In genomic region chr7:98904659-98905362, GRCm38 (mm10) we compare ENCODE assay signal across 10 mouse cellular contexts.
A peak's percentile ranks its signal among the peaks of the same experiment; 100 is the strongest.
DNase-seq lines count a peak whose midpoint lies in the region; ATAC-seq and TF ChIP-seq lines count a peak whose summit lies in the region.
"Had no signal": no experiment of that assay in that cellular context is flagged by ENCODE, and none has a peak within 500 bp of the region (broad histone marks: within the 10 kb centered on the region; RNA-seq: fewer than 3 reads in every experiment).

No protein-coding gene starts in this region.

- ATAC-seq in forebrain, postnatal 0 days: peak; percentile 40; the same call in 1 of the 2 replicates
- no peak for ATAC-seq in forebrain, embryonic 14.5 days
- no peak for ATAC-seq in midbrain, postnatal 0 days (ENCODE audit: low FRiP score)
- no peak; the same call in 1 of the 2 replicates for ATAC-seq in midbrain, embryonic 15.5 days (replicated peaks)

- no peak overlapping the region for H3K4me3 ChIP-seq in forebrain, postnatal 0 days (ENCODE audit: low read depth, low read length)
- H3K4me3 ChIP-seq in forebrain, embryonic 14.5 days (ENCODE audit: low read depth, low read length): no peak overlapping the region
- H3K4me3 ChIP-seq in midbrain, postnatal 0 days (ENCODE audit: low read depth, low read length): no peak overlapping the region
- no peak overlapping the region for H3K4me3 ChIP-seq in midbrain, embryonic 15.5 days

- no peaks in the 10 kb centered on the region for H3K36me3 ChIP-seq in forebrain, postnatal 0 days (ENCODE audit: insufficient read depth)
- no peaks in the 10 kb centered on the region for H3K36me3 ChIP-seq in forebrain, embryonic 14.5 days (ENCODE audit: control insufficient read depth, insufficient read depth, low read length)
- H3K36me3 ChIP-seq in midbrain, postnatal 0 days (ENCODE audit: insufficient read depth, low read length): no peaks in the 10 kb centered on the region
- H3K36me3 ChIP-seq in midbrain, embryonic 15.5 days (replicated peaks): no peaks in the 10 kb centered on the region

- no peak overlapping the region for H3K27ac ChIP-seq in forebrain, postnatal 0 days (ENCODE audit: low read depth, low read length)
- no peak overlapping the region for H3K27ac ChIP-seq in forebrain, embryonic 14.5 days (ENCODE audit: low read depth, low read length)
- no peak overlapping the region for H3K27ac ChIP-seq in midbrain, postnatal 0 days (ENCODE audit: low read depth, low read length)
- H3K27ac ChIP-seq in midbrain, embryonic 15.5 days: no peak overlapping the region
- H3K27ac ChIP-seq: macrophage had no signal

- no peak overlapping the region for H3K4me2 ChIP-seq in forebrain, postnatal 0 days (ENCODE audit: low read depth)
- H3K4me2 ChIP-seq in forebrain, embryonic 14.5 days (ENCODE audit: low read length): no peak overlapping the region
- no peak overlapping the region for H3K4me2 ChIP-seq in midbrain, postnatal 0 days (ENCODE audit: low read depth, low read length, poor library complexity, severe bottlenecking)
- no peak overlapping the region for H3K4me2 ChIP-seq in midbrain, embryonic 15.5 days

- no peak for TF ChIP-seq CTCF in forebrain, postnatal 0 days (IDR thresholded peaks at IDR 0.05; ENCODE audit: low read depth)
- TF ChIP-seq CTCF in midbrain, postnatal 0 days (IDR thresholded peaks at IDR 0.05): no peak

- DNase-seq in forebrain, postnatal 0 days: no peak
- no peak for DNase-seq in forebrain, embryonic 14.5 days (ENCODE audit: low spot score)
- DNase-seq in midbrain, postnatal 0 days (ENCODE audit: low spot score): peak; percentile 28
- DNase-seq in kidney, adult 8-10 months: peak; percentile 27 to 30
- DNase-seq in lung, postnatal 4 days: peak; percentile 50 to 77
- no peak for DNase-seq in testis, postnatal 14 days (ENCODE audit: low spot score)
- no peak for DNase-seq in gastrocnemius, adult 18-20 months (ENCODE audit: low spot score)

- H3K9ac ChIP-seq in forebrain, postnatal 0 days: no peak overlapping the region
- H3K9ac ChIP-seq in forebrain, embryonic 14.5 days (ENCODE audit: low read length): no peak overlapping the region
- no peak overlapping the region for H3K9ac ChIP-seq in midbrain, postnatal 0 days (replicated peaks; ENCODE audit: low read length, poor library complexity, severe bottlenecking)
- no peak overlapping the region for H3K9ac ChIP-seq in midbrain, embryonic 15.5 days

- no peaks in the 10 kb centered on the region for H3K9me3 ChIP-seq in forebrain, postnatal 0 days (ENCODE audit: low read length)
- H3K9me3 ChIP-seq in forebrain, embryonic 14.5 days (replicated peaks; ENCODE audit: control insufficient read depth, low read length): no peaks in the 10 kb centered on the region
- H3K9me3 ChIP-seq in midbrain, postnatal 0 days (ENCODE audit: low read length): no peaks in the 10 kb centered on the region
- H3K9me3 ChIP-seq in midbrain, embryonic 15.5 days: no peaks in the 10 kb centered on the region

- H3K4me1 ChIP-seq in forebrain, postnatal 0 days (ENCODE audit: insufficient read depth): no peaks in the 10 kb centered on the region
- H3K4me1 ChIP-seq in forebrain, embryonic 14.5 days (ENCODE audit: control insufficient read depth, insufficient read depth, low read length): no peaks in the 10 kb centered on the region
- H3K4me1 ChIP-seq in midbrain, postnatal 0 days (ENCODE audit: insufficient read depth, low read length): no peaks in the 10 kb centered on the region
- no peaks in the 10 kb centered on the region for H3K4me1 ChIP-seq in midbrain, embryonic 15.5 days

- 79% methylated on average over 21 of the region's 21 CpGs for WGBS in forebrain, postnatal 0 days
- WGBS in forebrain, embryonic 14.5 days: 83% methylated on average over 21 of the region's 21 CpGs
- WGBS in midbrain, postnatal 0 days: 79% methylated on average over 21 of the region's 21 CpGs
- WGBS in midbrain, embryonic 15.5 days: 79% methylated on average over 21 of the region's 21 CpGs

- no peaks in the 10 kb centered on the region for H3K27me3 ChIP-seq in forebrain, postnatal 0 days (ENCODE audit: insufficient read depth, low read length)
- no peaks in the 10 kb centered on the region for H3K27me3 ChIP-seq in forebrain, embryonic 14.5 days (replicated peaks; ENCODE audit: control insufficient read depth, insufficient read depth, low read length)
- H3K27me3 ChIP-seq in midbrain, postnatal 0 days (ENCODE audit: insufficient read depth, low read length): no peaks in the 10 kb centered on the region
- no peaks in the 10 kb centered on the region for H3K27me3 ChIP-seq in midbrain, embryonic 15.5 days (replicated peaks)
- H3K27me3 ChIP-seq: CH12.LX had no signal

Comparison
In these comparisons a context has a peak if more than half of its experiments do, and no peak if none do; other contexts are left out.
1. DNase-seq: peak in midbrain, postnatal 0 days (single experiment), kidney, adult 8-10 months (2 of 2) and lung, postnatal 4 days (2 of 2); none in forebrain, postnatal 0 days (single experiment), forebrain, embryonic 14.5 days (single experiment), testis, postnatal 14 days (single experiment) and gastrocnemius, adult 18-20 months (single experiment).